Mouse (Mus musculus) heart, embryonic 16.5 days (tissue): ENCODE results near the gene Sept9. TPM values are rescaled to one million over a fixed set of nuclear protein-coding genes. Genes with fewer than 3 reads are reported as not detected.

Experiments
- ATAC-seq: fragments of 200-750 bp; cut with Nextera tagmentation; replicated peaks from 2 replicates; pipeline ENCODE4 v1.8.0; 2017; ENCODE audit warnings: moderate number of reproducible peaks; ENCODE audit not compliant: insufficient read depth, low FRiP score; ENCODE audit errors: extremely low read depth
- H3K27ac ChIP-seq: fragments of 300-500 bp; sonication (generic); 2 replicates; pipeline ENCODE4 v1.5.1; 2014; ENCODE audit warnings: mild to moderate bottlenecking, low read length, control low read depth, moderate library complexity
- H3K27me3 ChIP-seq: fragments of 300-500 bp; sonication (generic); 2 replicates; pipeline ENCODE4 v1.6.1; 2014; ENCODE audit warnings: low read length, mixed read lengths; ENCODE audit not compliant: control insufficient read depth, insufficient read depth
- H3K36me3 ChIP-seq: fragments of 300-500 bp; sonication (generic); 2 replicates; pipeline ENCODE4 v1.6.1; 2014; ENCODE audit not compliant: control insufficient read depth, insufficient read depth
- H3K4me1 ChIP-seq: fragments of 300-500 bp; sonication (generic); 2 replicates; pipeline ENCODE4 v1.6.1; 2014; ENCODE audit warnings: low read length, mixed read lengths; ENCODE audit not compliant: control insufficient read depth, insufficient read depth
- H3K4me2 ChIP-seq: fragments of 300-500 bp; sonication (generic); 2 replicates; pipeline ENCODE4 v1.6.1; 2014; ENCODE audit warnings: low read depth, mild to moderate bottlenecking, control low read depth, low read length
- H3K4me3 ChIP-seq: fragments of 300-500 bp; sonication (generic); 2 replicates; pipeline ENCODE4 v1.5.1; 2014; ENCODE audit warnings: mild to moderate bottlenecking, control low read depth, low read length
- H3K9ac ChIP-seq: fragments of 300-500 bp; sonication (generic); 2 replicates; pipeline ENCODE4 v1.6.1; 2014; ENCODE audit warnings: low read length, control low read depth
- H3K9me3 ChIP-seq: fragments of 300-500 bp; sonication (generic); replicated peaks from 2 replicates; pipeline ENCODE4 v1.6.1; 2016; ENCODE audit warnings: low read length; ENCODE audit not compliant: control insufficient read depth
- WGBS: fragments of 180-500 bp; shearing (Covaris S2); extraction: QIAGEN DNeasy Blood & Tissue Kit; methylation state at CpG from one replicate; pipeline ENCODE4 v1.1.7; 2014; 5-methylcytosine and 5-hydroxymethylcytosine counted together
- polyA plus RNA-seq: library from polyadenylated mRNA; unstranded; fragments of >200 nt; fragmentation: Nextera tagmentation; extraction: Ambion mirVana; gene quantifications from 2 replicates; pipeline ENCODE4 v1.2.1, GENCODE M21; 2015

Sept9 gene
- polyA plus RNA-seq, 1 experiment from 2014 or later, result 71.0 TPM

GRCm38 (mm10) chr11:117220777-117221176 lies 21.3 kb downstream of the Sept9 start:
- H3K9ac ChIP-seq, result no peak overlapping the region
- WGBS, result 86% methylated on average over 8 of the region's 8 CpGs
- no peak overlapping the region for H3K4me2 ChIP-seq
- no peaks in the 10 kb centered on the region for H3K9me3 ChIP-seq
- H3K4me3 ChIP-seq, result no peak overlapping the region
- no peaks in the 10 kb centered on the region for H3K36me3 ChIP-seq
- no peak for ATAC-seq
- no peaks in the 10 kb centered on the region for H3K27me3 ChIP-seq
- H3K27ac ChIP-seq, result no peak overlapping the region
- H3K4me1 ChIP-seq, result no peaks in the 10 kb centered on the region

GRCm38 (mm10) chr11:117221182-117221581 lies 21.7 kb downstream of the Sept9 start:
- Histone ChIP-seq H3K4me1 (no peaks in the 10 kb centered on the region), H3K4me3 (no peak overlapping the region), H3K4me2 (no peak overlapping the region), H3K27me3 (no peaks in the 10 kb centered on the region), H3K36me3 (no peaks in the 10 kb centered on the region), H3K9me3 (no peaks in the 10 kb centered on the region), H3K9ac (no peak overlapping the region), H3K27ac (no peak overlapping the region)
- 78% methylated on average over 6 of the region's 6 CpGs for WGBS
- no peak for ATAC-seq

DNA sequence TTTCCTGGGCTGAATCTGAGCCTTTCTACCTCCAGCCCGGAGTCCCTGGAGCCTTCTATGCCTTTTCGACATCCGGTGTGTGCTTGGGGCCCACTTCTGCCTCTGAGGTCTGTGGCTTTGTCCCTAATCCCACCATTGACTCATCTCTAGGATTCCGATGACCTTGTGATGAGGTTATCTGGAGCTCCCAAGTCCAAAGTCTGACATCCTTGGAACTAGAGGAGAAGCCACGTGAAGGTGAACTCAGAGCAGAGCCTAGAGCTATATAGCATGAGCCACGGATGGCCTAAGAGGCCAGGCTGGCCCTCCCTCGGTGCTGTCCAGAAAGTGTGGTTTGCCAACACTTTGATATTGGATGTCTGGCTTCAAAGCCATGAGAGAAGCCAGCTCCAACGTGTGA lies 23.4 kb downstream of the Sept9 start:
- Histone ChIP-seq H3K36me3 (no peaks in the 10 kb centered on the region), H3K9me3 (no peaks in the 10 kb centered on the region), H3K9ac (no peak overlapping the region), H3K27me3 (no peaks in the 10 kb centered on the region), H3K4me3 (no peak overlapping the region), H3K27ac (no peak overlapping the region), H3K4me2 (no peak overlapping the region), H3K4me1 (no peaks in the 10 kb centered on the region)
- WGBS, result 60% methylated on average over 8 of the region's 8 CpGs
- no peak for ATAC-seq

DNA sequence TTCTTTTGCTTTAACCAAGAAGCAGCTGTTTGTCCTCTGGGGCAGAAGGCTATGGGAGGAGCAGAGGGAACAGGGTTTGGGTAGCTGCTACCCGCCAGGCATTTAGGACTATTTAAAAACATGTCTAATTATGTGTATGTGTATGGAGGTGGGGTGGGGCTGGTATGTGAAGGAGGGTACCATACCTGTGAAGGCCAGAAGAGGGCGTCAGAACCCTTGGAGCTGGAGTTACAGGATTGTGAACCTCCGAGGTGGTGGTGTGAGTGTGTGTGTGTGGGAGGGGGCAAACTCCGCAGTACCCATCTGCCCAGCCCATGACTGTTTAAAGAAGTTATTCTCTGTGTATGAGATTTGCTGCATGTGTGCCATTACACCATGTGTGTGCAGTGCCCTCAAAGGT lies 25.3 kb downstream of the Sept9 start:
- 58% methylated on average over 4 of the region's 4 CpGs for WGBS
- no peaks in the 10 kb centered on the region for H3K27me3 ChIP-seq
- ATAC-seq, result no peak
- H3K4me3 ChIP-seq, result no peak overlapping the region
- H3K9me3 ChIP-seq, result no peaks in the 10 kb centered on the region
- H3K27ac ChIP-seq, result no peak overlapping the region
- H3K4me2 ChIP-seq, result no peak overlapping the region
- H3K4me1 ChIP-seq, result no peaks in the 10 kb centered on the region
- no peaks in the 10 kb centered on the region for H3K36me3 ChIP-seq
- H3K9ac ChIP-seq, result no peak overlapping the region

DNA sequence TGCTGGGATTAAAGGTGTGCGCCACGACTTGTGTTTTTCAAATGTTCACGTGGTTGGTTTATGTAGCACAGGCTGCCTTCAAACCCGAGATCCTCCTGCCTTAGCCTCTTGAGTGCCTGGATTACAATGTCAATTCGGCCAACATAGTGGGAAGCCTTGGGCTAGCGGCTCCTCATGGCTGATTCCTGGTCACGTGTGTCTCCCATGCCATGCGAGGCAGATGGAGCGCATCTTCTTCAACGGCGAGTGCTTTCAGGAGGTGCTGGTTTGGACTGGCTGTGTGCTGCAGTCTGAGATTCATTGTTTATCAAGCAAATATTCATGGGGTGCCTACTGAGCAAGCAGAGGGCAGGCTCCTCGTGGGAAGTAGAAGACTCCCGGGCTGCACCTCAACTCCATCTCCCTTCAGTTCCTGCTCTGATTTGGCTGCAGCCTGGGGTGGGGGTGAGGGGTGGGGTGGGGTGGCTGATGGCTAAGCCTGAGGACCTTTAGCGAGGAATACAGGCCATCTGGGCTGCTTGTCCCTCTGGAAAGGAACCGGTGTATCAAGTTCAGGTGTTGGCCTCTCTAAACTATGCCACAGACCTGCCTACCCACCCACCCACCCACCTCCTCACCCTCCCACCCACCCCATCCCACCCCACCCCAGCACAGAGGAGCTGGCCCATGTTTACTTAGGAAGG lies 26.2 kb downstream of the Sept9 start:
- no peaks in the 10 kb centered on the region for H3K27me3 ChIP-seq
- WGBS, result 84% methylated on average over 15 of the region's 15 CpGs
- no peak overlapping the region for H3K9ac ChIP-seq
- no peak for ATAC-seq
- no peak overlapping the region for H3K27ac ChIP-seq
- H3K4me3 ChIP-seq, result no peak overlapping the region
- H3K36me3 ChIP-seq, result no peaks in the 10 kb centered on the region
- H3K9me3 ChIP-seq, result no peaks in the 10 kb centered on the region
- no peaks in the 10 kb centered on the region for H3K4me1 ChIP-seq
- H3K4me2 ChIP-seq, result no peak overlapping the region

DNA sequence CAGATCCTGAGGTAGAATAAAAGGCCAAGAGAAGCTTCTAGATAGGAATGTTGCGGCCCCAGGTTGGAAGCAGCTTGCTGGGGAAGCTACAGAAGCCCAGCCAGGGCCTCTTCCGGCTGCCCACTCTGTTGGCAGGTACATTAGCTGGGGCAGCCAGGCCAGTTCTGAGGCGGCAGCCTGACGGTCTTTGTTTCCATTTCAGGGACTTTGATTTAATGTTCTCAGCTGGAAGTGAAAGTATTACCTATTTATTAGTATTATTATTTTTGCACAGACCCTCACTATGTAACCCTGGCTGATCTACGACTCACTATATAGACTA lies 26.7 kb downstream of the Sept9 start:
- Histone ChIP-seq H3K4me1 (no peaks in the 10 kb centered on the region), H3K27ac (no peak overlapping the region), H3K4me2 (no peak overlapping the region), H3K4me3 (no peak overlapping the region), H3K9me3 (no peaks in the 10 kb centered on the region), H3K9ac (no peak overlapping the region), H3K27me3 (no peaks in the 10 kb centered on the region), H3K36me3 (no peaks in the 10 kb centered on the region)
- whole genome bisulfite sequencing, result 73% methylated on average over 5 of the region's 5 CpGs
- ATAC-seq, result no peak

DNA sequence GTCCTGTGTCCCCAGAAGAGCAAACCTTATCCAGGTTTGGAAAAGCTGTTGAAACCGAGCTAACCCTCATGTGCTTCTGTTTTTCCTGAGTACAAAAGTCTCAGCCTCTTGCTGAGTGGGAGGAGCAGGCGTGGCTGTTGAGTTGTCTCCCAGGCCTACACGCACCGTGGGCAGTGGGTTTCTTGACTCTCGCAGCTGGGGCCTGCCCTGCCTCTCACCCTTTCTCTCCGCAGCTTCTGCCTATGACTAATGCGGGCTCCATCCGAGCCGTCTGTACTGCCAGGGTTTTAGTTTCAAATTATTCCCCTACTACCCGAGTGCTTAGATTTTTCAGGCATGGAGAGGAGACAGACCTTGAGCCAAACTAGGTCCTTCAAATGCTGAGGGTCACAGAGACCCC lies 28.7 kb downstream of the Sept9 start:
- Histone ChIP-seq H3K27me3 (no peaks in the 10 kb centered on the region), H3K9me3 (no peaks in the 10 kb centered on the region), H3K27ac (no peak overlapping the region), H3K36me3 (no peaks in the 10 kb centered on the region), H3K4me1 (peaks cover 13% of the 10 kb centered on the region), H3K9ac (no peak overlapping the region), H3K4me3 (no peak overlapping the region), H3K4me2 (no peak overlapping the region)
- no peak for ATAC-seq
- 71% methylated on average over 10 of the region's 10 CpGs for WGBS

DNA sequence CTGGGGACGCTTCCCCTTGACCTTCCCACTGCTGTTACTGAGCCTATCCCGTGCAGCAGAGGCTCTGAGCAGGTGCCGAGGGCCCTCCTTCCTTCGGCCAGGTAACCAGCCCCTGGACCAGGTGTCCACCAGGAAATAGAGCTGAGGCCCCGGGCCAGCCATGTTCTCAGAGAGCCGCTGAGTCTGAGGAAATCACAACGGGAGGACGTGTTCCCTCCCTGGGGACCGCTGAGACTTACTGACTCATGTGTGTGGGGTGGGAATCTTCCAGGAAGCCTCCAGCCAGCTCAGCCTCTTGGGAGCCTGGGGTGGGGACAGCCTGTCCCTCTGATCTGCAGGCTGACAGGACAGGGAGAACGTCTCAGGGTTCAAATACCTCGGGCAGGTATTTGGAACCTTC lies 32.1 kb downstream of the Sept9 start:
- Histone ChIP-seq H3K4me1 (peaks cover 40% of the 10 kb centered on the region), H3K36me3 (no peaks in the 10 kb centered on the region), H3K27me3 (0 out of 2 replicates have a peak, but pooled peaks cover 2% of the 10 kb centered on the region), H3K9me3 (no peaks in the 10 kb centered on the region), H3K4me2 (peak overlapping the region; percentile 82), H3K9ac (no peak overlapping the region), H3K27ac (no peak overlapping the region), H3K4me3 (peak overlapping the region; percentile 47; the same call in 1 of the 2 replicates)
- no peak for ATAC-seq
- WGBS, result 49% methylated on average over 11 of the region's 11 CpGs

DNA sequence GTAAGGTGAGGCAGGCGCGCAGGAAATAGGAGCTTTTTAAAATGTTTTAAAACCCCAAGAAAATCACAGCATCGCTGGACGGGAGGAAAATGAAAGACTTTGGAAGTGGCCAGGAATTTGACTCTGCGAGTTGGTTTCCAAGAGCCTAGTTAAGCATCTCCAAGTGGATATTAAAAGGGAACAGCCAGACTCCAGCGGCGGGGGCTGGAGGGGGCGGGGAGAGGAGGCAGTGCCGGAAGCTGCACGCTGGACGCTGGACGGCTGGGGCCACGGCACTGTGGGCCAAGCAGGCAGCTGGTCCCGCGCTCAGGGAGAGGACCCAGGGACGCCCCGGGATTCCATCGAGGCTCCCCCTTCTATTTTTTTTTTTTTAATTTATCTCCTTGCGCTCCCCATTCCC lies 32.6 kb downstream of the Sept9 start:
- Histone ChIP-seq H3K4me3 (peak overlapping the region; percentile 47), H3K9ac (peak overlapping the region; percentile 65), H3K4me2 (peak overlapping the region; percentile 82), H3K4me1 (peaks cover 40% of the 10 kb centered on the region), H3K27ac (0 out of 2 replicates have a peak overlapping the region, but pooled peaks have one; percentile 15), H3K36me3 (no peaks in the 10 kb centered on the region), H3K9me3 (no peaks in the 10 kb centered on the region), H3K27me3 (0 out of 2 replicates have a peak, but pooled peaks cover 2% of the 10 kb centered on the region)
- ATAC-seq, result peak; percentile 79
- 19% methylated on average over 19 of the region's 19 CpGs for WGBS
